Mouse (Mus musculus) heart, embryonic 16.5 days (tissue): ENCODE measurements around the gene Tmcc1. TPM values are rescaled to one million over a fixed set of nuclear protein-coding genes. Genes with fewer than 3 reads are reported as not detected.

Experiments
- ATAC-seq: fragments of 200-750 bp; cut with Nextera tagmentation; replicated peaks from 2 replicates; pipeline ENCODE4 v1.8.0; 2017; ENCODE audit warnings: moderate number of reproducible peaks; ENCODE audit not compliant: insufficient read depth, low FRiP score; ENCODE audit errors: extremely low read depth
- H3K27ac ChIP-seq: fragments of 300-500 bp; sonication (generic); 2 replicates; pipeline ENCODE4 v1.5.1; 2014; ENCODE audit warnings: mild to moderate bottlenecking, low read length, control low read depth, moderate library complexity
- H3K27me3 ChIP-seq: fragments of 300-500 bp; sonication (generic); 2 replicates; pipeline ENCODE4 v1.6.1; 2014; ENCODE audit warnings: low read length, mixed read lengths; ENCODE audit not compliant: control insufficient read depth, insufficient read depth
- H3K36me3 ChIP-seq: fragments of 300-500 bp; sonication (generic); 2 replicates; pipeline ENCODE4 v1.6.1; 2014; ENCODE audit not compliant: control insufficient read depth, insufficient read depth
- H3K4me1 ChIP-seq: fragments of 300-500 bp; sonication (generic); 2 replicates; pipeline ENCODE4 v1.6.1; 2014; ENCODE audit warnings: low read length, mixed read lengths; ENCODE audit not compliant: control insufficient read depth, insufficient read depth
- H3K4me2 ChIP-seq: fragments of 300-500 bp; sonication (generic); 2 replicates; pipeline ENCODE4 v1.6.1; 2014; ENCODE audit warnings: low read depth, mild to moderate bottlenecking, control low read depth, low read length
- H3K4me3 ChIP-seq: fragments of 300-500 bp; sonication (generic); 2 replicates; pipeline ENCODE4 v1.5.1; 2014; ENCODE audit warnings: mild to moderate bottlenecking, control low read depth, low read length
- H3K9ac ChIP-seq: fragments of 300-500 bp; sonication (generic); 2 replicates; pipeline ENCODE4 v1.6.1; 2014; ENCODE audit warnings: low read length, control low read depth
- H3K9me3 ChIP-seq: fragments of 300-500 bp; sonication (generic); replicated peaks from 2 replicates; pipeline ENCODE4 v1.6.1; 2016; ENCODE audit warnings: low read length; ENCODE audit not compliant: control insufficient read depth
- WGBS: fragments of 180-500 bp; shearing (Covaris S2); extraction: QIAGEN DNeasy Blood & Tissue Kit; methylation state at CpG from one replicate; pipeline ENCODE4 v1.1.7; 2014; 5-methylcytosine and 5-hydroxymethylcytosine counted together
- polyA plus RNA-seq: library from polyadenylated mRNA; unstranded; fragments of >200 nt; fragmentation: Nextera tagmentation; extraction: Ambion mirVana; gene quantifications from 2 replicates; pipeline ENCODE4 v1.2.1, GENCODE M21; 2015

The Tmcc1 gene
- polyA plus RNA-seq, 1 experiment from 2014 or later, result 13.3 TPM

- Histone ChIP-seq H3K4me1 (peaks cover 27% of the 10 kb centered on the region), H3K4me2 (no peak overlapping the region), H3K9ac (no peak overlapping the region), H3K27me3 (no peaks in the 10 kb centered on the region), H3K9me3 (no peaks in the 10 kb centered on the region), H3K4me3 (no peak overlapping the region), H3K36me3 (no peaks in the 10 kb centered on the region), H3K27ac (no peak overlapping the region; the same call in 1 of the 2 replicates)
- no peak for ATAC-seq
- WGBS, result 83% methylated on average over 15 of the region's 15 CpGs
Observed at GRCm38 (mm10) chr6:115973139-115973875, 220.0 kb downstream of the Tmcc1 start.

- ATAC-seq, result no peak
- Histone ChIP-seq H3K9me3 (no peaks in the 10 kb centered on the region), H3K27ac (no peak overlapping the region; the same call in 1 of the 2 replicates), H3K9ac (no peak overlapping the region), H3K4me3 (no peak overlapping the region), H3K4me1 (peaks cover 27% of the 10 kb centered on the region), H3K27me3 (no peaks in the 10 kb centered on the region), H3K36me3 (no peaks in the 10 kb centered on the region), H3K4me2 (no peak overlapping the region)
- 67% methylated on average over 7 of the region's 7 CpGs for WGBS
Observed at GRCm38 (mm10) chr6:115972083-115972764, 221.1 kb downstream of the Tmcc1 start.

- Histone ChIP-seq H3K27me3 (no peaks in the 10 kb centered on the region), H3K27ac (peak overlapping the region; percentile 55), H3K4me3 (no peak overlapping the region), H3K9ac (0 out of 2 replicates have a peak overlapping the region, but pooled peaks have one; percentile 3), H3K36me3 (no peaks in the 10 kb centered on the region), H3K4me2 (no peak overlapping the region), H3K9me3 (no peaks in the 10 kb centered on the region), H3K4me1 (peaks cover 27% of the 10 kb centered on the region)
- ATAC-seq, result 0 out of 2 replicates have a peak, but pooled peaks have one; percentile 11
- 37% methylated on average over 13 of the region's 13 CpGs for WGBS
Observed at GRCm38 (mm10) chr6:115971273-115972060, 221.8 kb downstream of the Tmcc1 start.

- Histone ChIP-seq H3K4me3 (no peak overlapping the region), H3K4me2 (no peak overlapping the region), H3K9ac (peak overlapping the region; percentile 11; the same call in 1 of the 2 replicates), H3K4me1 (peaks cover 27% of the 10 kb centered on the region), H3K27me3 (no peaks in the 10 kb centered on the region), H3K9me3 (no peaks in the 10 kb centered on the region), H3K27ac (no peak overlapping the region), H3K36me3 (no peaks in the 10 kb centered on the region)
- no peak for ATAC-seq
- 75% methylated on average over 4 of the region's 6 CpGs for WGBS
Observed at GRCm38 (mm10) chr6:115969952-115970351, 223.3 kb downstream of the Tmcc1 start.

GRCm38 (mm10) chr6:115969103-115969502 is 224.2 kb downstream of the Tmcc1 start:
- ATAC-seq, result no peak
- Histone ChIP-seq H3K27me3 (no peaks in the 10 kb centered on the region), H3K4me2 (no peak overlapping the region), H3K9me3 (no peaks in the 10 kb centered on the region), H3K4me3 (no peak overlapping the region), H3K27ac (no peak overlapping the region), H3K4me1 (peaks cover 25% of the 10 kb centered on the region), H3K9ac (no peak overlapping the region), H3K36me3 (no peaks in the 10 kb centered on the region)
- 64% methylated on average over 9 of the region's 9 CpGs for WGBS

- Histone ChIP-seq H3K4me2 (no peak overlapping the region), H3K9ac (no peak overlapping the region), H3K27ac (no peak overlapping the region), H3K4me3 (no peak overlapping the region), H3K4me1 (peaks cover 25% of the 10 kb centered on the region), H3K27me3 (no peaks in the 10 kb centered on the region), H3K36me3 (no peaks in the 10 kb centered on the region), H3K9me3 (no peaks in the 10 kb centered on the region)
- no peak for ATAC-seq
- 79% methylated on average over 6 of the region's 6 CpGs for WGBS
Observed at GRCm38 (mm10) chr6:115968700-115969099, 224.6 kb downstream of the Tmcc1 start.

Other genes starting within 250 kb of the Tmcc1 start
- gene H1foo, start 248.5 kb downstream of the Tmcc1 start, polyA plus RNA-seq, result not detected in 2 replicates
- gene Plxnd1, start 198.5 kb downstream of the Tmcc1 start, polyA plus RNA-seq, result 46.0 and 49.6 TPM in 2 replicates
- gene Washc2, start 14.6 kb upstream of the Tmcc1 start, polyA plus RNA-seq, result 30.3 and 31.3 TPM in 2 replicates
- 3.1 and 3.4 TPM in 2 replicates for gene Zfand4, start 70.7 kb upstream of the Tmcc1 start, polyA plus RNA-seq
- 25.2 and 26.5 TPM in 2 replicates for gene March8, start 144.5 kb upstream of the Tmcc1 start, polyA plus RNA-seq